Mouse (Mus musculus): ENCODE measurements at regions not wholly inside any gene's neighbourhood (a gene's known extent, or its start where the extent isn't known, plus 50 kb on each side); places are given as distances from the start of the nearest gene placed in this dataset.

DNA sequence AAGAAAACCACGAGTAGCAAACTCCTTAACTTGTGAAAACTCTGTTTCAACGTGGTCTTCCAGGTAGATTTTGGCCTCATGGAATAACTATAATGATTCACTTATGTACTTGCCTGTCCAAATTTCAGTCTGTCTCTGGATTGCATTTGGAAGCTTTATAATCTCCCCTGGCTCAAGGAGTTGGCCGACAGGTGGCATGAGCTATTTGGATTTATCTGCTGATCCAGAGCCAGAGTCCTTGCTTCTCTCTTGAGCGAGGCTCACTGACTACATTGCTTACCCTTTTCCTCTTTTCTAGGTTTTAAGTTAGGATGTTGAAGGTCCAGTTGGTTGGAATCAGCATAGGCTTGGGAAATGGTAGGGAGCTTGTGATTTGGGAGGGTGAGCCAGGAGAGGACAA is 423.6 kb downstream of the Cd109 start:
- no peak for TF ChIP-seq CTCF (IDR thresholded peaks at IDR 0.05; ENCODE audit: insufficient read depth, low read length)
- TF ChIP-seq POLR2A (IDR thresholded peaks at IDR 0.05; ENCODE audit: borderline replicate concordance, extremely low read depth, low read depth, low read length): no peak

All from lung, adult 2 months (tissue).